Mouse (Mus musculus): ENCODE data around the gene Uqcc1. TPM values are rescaled to one million over a fixed set of nuclear protein-coding genes. Genes with fewer than 3 reads are reported as not detected.

The Uqcc1 gene
- polyA plus RNA-seq, 1 experiment: 9.6 TPM

- H3K27me3 ChIP-seq (ENCODE audit: control insufficient read depth, insufficient read depth, low read length): no peaks in the 10 kb centered on the region
- H3K27ac ChIP-seq (ENCODE audit: insufficient read depth, low read depth, low read length): peak overlapping the region; percentile 18; the same call in 1 of the 2 replicates
- peaks cover 11% of the 10 kb centered on the region for H3K36me3 ChIP-seq (ENCODE audit: control insufficient read depth, insufficient read depth, low read length)
- 26% methylated on average over 10 of the region's 10 CpGs for WGBS
- TF ChIP-seq CTCF (IDR thresholded peaks at IDR 0.05; ENCODE audit: extremely low read depth, insufficient read length, insufficient replicate concordance, low read depth, low read length) (no peak), POLR2A (IDR thresholded peaks at IDR 0.05; ENCODE audit: low read depth, low read length) (no peak)
- peaks cover 9% of the 10 kb centered on the region; the same call in 1 of the 2 replicates for H3K4me1 ChIP-seq (ENCODE audit: control insufficient read depth, insufficient read depth, insufficient read length, low read length)
- H3K4me3 ChIP-seq (ENCODE audit: low read depth, low read length): no peak overlapping the region
These were observed 57.1 kb downstream of the Uqcc1 start for GRCm38 (mm10) chr2:155872930-155873507.

- H3K36me3 ChIP-seq (ENCODE audit: control insufficient read depth, insufficient read depth, low read length): peaks cover 11% of the 10 kb centered on the region
- peak overlapping the region; percentile 18; the same call in 1 of the 2 replicates for H3K27ac ChIP-seq (ENCODE audit: insufficient read depth, low read depth, low read length)
- no peak for TF ChIP-seq POLR2A (IDR thresholded peaks at IDR 0.05; ENCODE audit: low read depth, low read length)
- TF ChIP-seq CTCF (IDR thresholded peaks at IDR 0.05; ENCODE audit: extremely low read depth, insufficient read length, insufficient replicate concordance, low read depth, low read length): no peak
- peaks cover 9% of the 10 kb centered on the region; the same call in 1 of the 2 replicates for H3K4me1 ChIP-seq (ENCODE audit: control insufficient read depth, insufficient read depth, insufficient read length, low read length)
- H3K27me3 ChIP-seq (ENCODE audit: control insufficient read depth, insufficient read depth, low read length): no peaks in the 10 kb centered on the region
- WGBS: 82% methylated on average over 8 of the region's 8 CpGs
- H3K4me3 ChIP-seq (ENCODE audit: low read depth, low read length): no peak overlapping the region
These were observed 57.6 kb downstream of the Uqcc1 start for GRCm38 (mm10) chr2:155872486-155872885.

- Histone ChIP-seq H3K27ac (ENCODE audit: insufficient read depth, low read depth, low read length) (peak overlapping the region; percentile 56), H3K27me3 (ENCODE audit: control insufficient read depth, insufficient read depth, low read length) (no peaks in the 10 kb centered on the region), H3K36me3 (ENCODE audit: control insufficient read depth, insufficient read depth, low read length) (peaks cover 2% of the 10 kb centered on the region; the same call in 1 of the 2 replicates), H3K4me3 (ENCODE audit: low read depth, low read length) (no peak overlapping the region), H3K4me1 (ENCODE audit: control insufficient read depth, insufficient read depth, insufficient read length, low read length) (peaks cover 14% of the 10 kb centered on the region; the same call in 1 of the 2 replicates)
- TF ChIP-seq POLR2A (IDR thresholded peaks at IDR 0.05; ENCODE audit: low read depth, low read length): no peak
- TF ChIP-seq CTCF (IDR thresholded peaks at IDR 0.05; ENCODE audit: extremely low read depth, insufficient read length, insufficient replicate concordance, low read depth, low read length): no peak
- WGBS: 22% methylated on average over 5 of the region's 5 CpGs
These were observed 60.3 kb downstream of the Uqcc1 start for GRCm38 (mm10) chr2:155869772-155870171.

GRCm38 (mm10) chr2:155868320-155868719 is 61.8 kb downstream of the Uqcc1 start:
- H3K27me3 ChIP-seq (ENCODE audit: control insufficient read depth, insufficient read depth, low read length): no peaks in the 10 kb centered on the region
- WGBS: 94% methylated on average over 8 of the region's 8 CpGs
- peaks cover 2% of the 10 kb centered on the region; the same call in 1 of the 2 replicates for H3K36me3 ChIP-seq (ENCODE audit: control insufficient read depth, insufficient read depth, low read length)
- peaks cover 16% of the 10 kb centered on the region; the same call in 1 of the 2 replicates for H3K4me1 ChIP-seq (ENCODE audit: control insufficient read depth, insufficient read depth, insufficient read length, low read length)
- TF ChIP-seq CTCF (IDR thresholded peaks at IDR 0.05; ENCODE audit: extremely low read depth, insufficient read length, insufficient replicate concordance, low read depth, low read length): no peak
- no peak for TF ChIP-seq POLR2A (IDR thresholded peaks at IDR 0.05; ENCODE audit: low read depth, low read length)
- no peak overlapping the region for H3K4me3 ChIP-seq (ENCODE audit: low read depth, low read length)
- H3K27ac ChIP-seq (ENCODE audit: insufficient read depth, low read depth, low read length): no peak overlapping the region

GRCm38 (mm10) chr2:155863301-155863867 is 66.7 kb downstream of the Uqcc1 start:
- H3K4me1 ChIP-seq (ENCODE audit: control insufficient read depth, insufficient read depth, insufficient read length, low read length): peaks cover 8% of the 10 kb centered on the region; the same call in 1 of the 2 replicates
- WGBS: 44% methylated on average over 11 of the region's 11 CpGs
- peaks cover 4% of the 10 kb centered on the region; the same call in 1 of the 2 replicates for H3K36me3 ChIP-seq (ENCODE audit: control insufficient read depth, insufficient read depth, low read length)
- H3K27me3 ChIP-seq (ENCODE audit: control insufficient read depth, insufficient read depth, low read length): no peaks in the 10 kb centered on the region
- H3K4me3 ChIP-seq (ENCODE audit: low read depth, low read length): no peak overlapping the region
- TF ChIP-seq POLR2A (IDR thresholded peaks at IDR 0.05; ENCODE audit: low read depth, low read length) (no peak), CTCF (IDR thresholded peaks at IDR 0.05; ENCODE audit: extremely low read depth, insufficient read length, insufficient replicate concordance, low read depth, low read length) (no peak)
- H3K27ac ChIP-seq (ENCODE audit: insufficient read depth, low read depth, low read length): no peak overlapping the region; the same call in 1 of the 2 replicates

- 59% methylated on average over 13 of the region's 13 CpGs for WGBS
- Histone ChIP-seq H3K27ac (ENCODE audit: insufficient read depth, low read depth, low read length) (no peak overlapping the region), H3K36me3 (ENCODE audit: control insufficient read depth, insufficient read depth, low read length) (peaks cover 6% of the 10 kb centered on the region), H3K27me3 (ENCODE audit: control insufficient read depth, insufficient read depth, low read length) (no peaks in the 10 kb centered on the region), H3K4me1 (ENCODE audit: control insufficient read depth, insufficient read depth, insufficient read length, low read length) (peaks cover 8% of the 10 kb centered on the region; the same call in 1 of the 2 replicates), H3K4me3 (ENCODE audit: low read depth, low read length) (no peak overlapping the region)
- TF ChIP-seq CTCF (IDR thresholded peaks at IDR 0.05; ENCODE audit: extremely low read depth, insufficient read length, insufficient replicate concordance, low read depth, low read length) (no peak), POLR2A (IDR thresholded peaks at IDR 0.05; ENCODE audit: low read depth, low read length) (no peak)
These were observed 67.4 kb downstream of the Uqcc1 start for GRCm38 (mm10) chr2:155862573-155863300.

- no peak for TF ChIP-seq CTCF (IDR thresholded peaks at IDR 0.05; ENCODE audit: extremely low read depth, insufficient read length, insufficient replicate concordance, low read depth, low read length)
- TF ChIP-seq POLR2A (IDR thresholded peaks at IDR 0.05; ENCODE audit: low read depth, low read length): no peak
- H3K4me3 ChIP-seq (ENCODE audit: low read depth, low read length): no peak overlapping the region
- H3K27ac ChIP-seq (ENCODE audit: insufficient read depth, low read depth, low read length): no peak overlapping the region
- H3K4me1 ChIP-seq (ENCODE audit: control insufficient read depth, insufficient read depth, insufficient read length, low read length): peaks cover 8% of the 10 kb centered on the region; the same call in 1 of the 2 replicates
- no peaks in the 10 kb centered on the region for H3K27me3 ChIP-seq (ENCODE audit: control insufficient read depth, insufficient read depth, low read length)
- peaks cover 12% of the 10 kb centered on the region for H3K36me3 ChIP-seq (ENCODE audit: control insufficient read depth, insufficient read depth, low read length)
- WGBS: 90% methylated on average over 6 of the region's 6 CpGs
These were observed 68.5 kb downstream of the Uqcc1 start for GRCm38 (mm10) chr2:155861581-155861980.

Data from small intestine, adult 2 months (tissue).